Mouse (Mus musculus) cerebellum, adult 2 months (tissue): ENCODE measurements at regions not wholly inside any gene's neighbourhood (a gene's known extent, or its start where the extent isn't known, plus 50 kb on each side); places are given as distances from the start of the nearest gene placed in this dataset.

ENCODE experiments used
- CTCF ChIP-seq: fragments of 200-500 bp; IDR thresholded peaks from 2 replicates; pipeline ENCODE4 v1.5.1; 2011; ENCODE audit warnings: low read depth, mild to moderate bottlenecking, control low read depth, low read length, moderate library complexity, borderline replicate concordance; ENCODE audit not compliant: insufficient read depth
- POLR2A ChIP-seq: fragments of 200-500 bp; IDR thresholded peaks from 2 replicates; pipeline ENCODE4 v1.6.1; 2011; ENCODE audit warnings: low read length, control low read depth, borderline replicate concordance; ENCODE audit not compliant: insufficient read depth

DNA sequence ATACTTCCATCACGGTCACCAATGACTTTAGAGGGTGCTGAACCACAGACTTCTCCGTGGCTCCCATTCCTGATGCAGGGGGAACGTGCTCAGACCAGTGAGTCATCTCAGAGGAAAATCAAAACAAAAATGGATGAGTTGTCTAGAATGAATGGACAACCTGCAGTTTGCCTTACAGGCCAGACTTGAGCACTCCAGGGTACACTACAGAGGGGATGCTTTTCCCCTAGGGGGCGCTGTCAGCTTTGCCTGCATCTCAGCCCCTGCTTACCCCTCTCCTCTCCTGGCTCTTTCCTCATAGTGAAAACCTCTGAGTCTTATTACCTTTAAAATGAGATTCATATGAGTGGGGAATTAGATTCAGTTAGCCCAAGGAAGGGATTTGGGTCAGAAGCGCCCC, 75.4 kb upstream of the Wscd1 start:
- TF ChIP-seq CTCF = peak; percentile 47; the same call in 1 of the 2 replicates
- TF ChIP-seq POLR2A = no peak
